Mouse (Mus musculus): Measurements from ENCODE around the gene Fbxl19.
"Not testable (repeated sequence)": the region's sequence is repeated elsewhere in the genome, so short reads cannot be mapped to it uniquely, and the experiment has no call there.

Fbxl19 gene

DNA sequence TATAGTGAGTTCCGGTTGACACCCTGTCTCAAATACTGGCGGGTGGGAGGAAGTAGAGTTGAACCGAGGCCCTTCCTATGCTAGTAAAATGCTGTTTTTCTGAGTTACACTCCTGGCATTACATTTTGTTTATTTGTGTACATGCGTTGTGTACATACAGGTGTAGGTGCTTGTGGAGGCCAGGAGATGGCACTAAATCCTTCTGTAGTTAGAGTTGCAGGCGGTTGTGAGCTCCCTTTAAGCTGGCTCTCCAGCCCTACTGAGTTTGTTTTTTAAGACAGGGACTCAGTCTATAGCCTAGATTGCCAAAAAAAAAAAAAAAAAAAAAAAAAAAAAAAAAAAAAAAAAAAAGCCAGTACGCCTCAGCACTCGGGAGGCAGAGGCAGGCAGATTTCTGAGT lies 16.4 kb upstream of the Fbxl19 start:
- DNase-seq (ENCODE audit: low read depth, low spot score), result peak; percentile 20

DNA sequence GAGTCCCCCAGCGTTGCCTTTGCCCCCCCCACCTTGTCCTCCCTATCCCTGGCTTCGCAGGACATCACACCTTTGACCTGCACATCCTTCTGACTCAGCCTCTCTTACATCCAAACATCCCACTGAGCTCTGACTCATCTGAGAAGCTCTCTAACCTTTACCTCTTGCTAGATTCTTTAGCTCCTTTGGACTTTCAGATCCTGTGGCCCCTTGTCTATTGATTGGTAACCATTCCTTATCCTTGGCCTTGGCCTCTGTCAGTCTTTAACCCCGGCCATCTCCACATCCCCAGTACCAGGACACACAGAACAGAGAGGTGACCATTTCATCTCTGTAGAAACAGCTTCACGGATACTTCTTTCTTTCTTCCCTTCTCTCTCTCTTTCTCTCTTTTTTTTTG lies 14.2 kb upstream of the Fbxl19 start:
- peak; percentile 33 for DNase-seq (ENCODE audit: low read depth, low spot score)

GRCm38 (mm10) chr7:127732066-127732465 lies 12.3 kb upstream of the Fbxl19 start, which contains the start of gene Ctf2:
Gene Ctf2, minus strand, starts transcription at chr7:127732166.
- not testable (repeated sequence) for DNase-seq (ENCODE audit: low read depth, low spot score)

DNA sequence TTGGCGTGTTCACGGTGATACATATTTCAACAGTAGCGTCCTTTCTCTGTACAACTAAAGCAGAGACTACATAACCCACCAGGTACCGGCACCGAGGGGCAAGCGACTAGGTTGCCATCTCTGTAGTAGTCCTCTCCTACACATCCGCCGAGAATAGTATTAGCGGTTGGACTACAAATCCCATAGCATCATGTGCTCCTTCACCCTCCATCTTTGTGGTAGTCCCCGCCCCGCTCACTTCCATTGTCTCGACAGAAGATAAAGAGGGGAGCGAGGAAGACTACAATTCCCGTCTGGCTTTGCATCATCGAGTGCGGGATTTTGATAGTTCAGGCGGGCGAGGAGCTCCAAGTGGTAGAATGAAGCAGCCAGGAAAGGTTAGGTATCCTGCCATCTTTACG lies 908 bp downstream of the Fbxl19 start:
- DNase-seq (ENCODE audit: low read depth, low spot score), result peak; percentile 97

DNA sequence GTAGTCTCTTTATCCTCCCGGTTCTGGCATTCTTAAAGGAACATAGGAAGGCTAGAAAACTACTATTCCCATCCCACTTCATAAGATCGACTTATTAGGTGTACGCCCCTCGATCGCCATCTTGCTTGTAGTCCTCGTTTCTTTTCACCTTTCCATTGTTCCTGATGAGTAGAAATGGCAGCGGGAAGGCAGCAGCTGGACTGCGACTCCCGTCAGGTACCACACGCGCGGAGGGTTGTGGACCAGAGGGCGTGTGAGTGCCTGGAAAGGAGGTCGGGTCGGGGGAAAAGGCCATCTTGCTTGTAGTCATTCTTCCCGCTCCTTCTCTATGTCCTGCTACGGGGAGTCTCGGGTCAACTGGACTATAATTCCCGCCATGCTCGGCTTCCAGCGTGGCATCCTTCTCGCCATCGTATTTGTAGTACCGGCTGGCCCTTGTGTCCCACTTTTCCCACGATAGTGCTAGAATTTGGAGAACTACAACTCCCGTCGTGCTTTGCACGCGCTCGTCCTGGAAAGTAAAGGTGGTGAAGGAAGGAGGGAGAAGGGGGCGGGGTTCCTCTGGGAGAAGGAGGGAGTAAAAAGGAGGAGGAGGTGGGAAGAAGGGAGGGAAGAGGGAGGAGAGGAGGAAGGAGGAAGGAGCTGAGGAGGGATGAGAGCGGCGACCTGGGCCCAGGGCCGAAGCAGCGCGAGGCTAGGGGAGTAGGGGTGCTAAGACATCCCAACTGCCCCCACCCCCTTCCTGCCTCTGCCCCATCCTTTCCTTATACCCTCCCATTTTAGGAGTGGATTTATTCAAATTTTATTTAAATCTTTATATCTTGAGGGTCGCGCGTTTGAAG lies 1.5 kb downstream of the Fbxl19 start:
- DNase-seq (ENCODE audit: low read depth, low spot score), result peak; percentile 98

DNA sequence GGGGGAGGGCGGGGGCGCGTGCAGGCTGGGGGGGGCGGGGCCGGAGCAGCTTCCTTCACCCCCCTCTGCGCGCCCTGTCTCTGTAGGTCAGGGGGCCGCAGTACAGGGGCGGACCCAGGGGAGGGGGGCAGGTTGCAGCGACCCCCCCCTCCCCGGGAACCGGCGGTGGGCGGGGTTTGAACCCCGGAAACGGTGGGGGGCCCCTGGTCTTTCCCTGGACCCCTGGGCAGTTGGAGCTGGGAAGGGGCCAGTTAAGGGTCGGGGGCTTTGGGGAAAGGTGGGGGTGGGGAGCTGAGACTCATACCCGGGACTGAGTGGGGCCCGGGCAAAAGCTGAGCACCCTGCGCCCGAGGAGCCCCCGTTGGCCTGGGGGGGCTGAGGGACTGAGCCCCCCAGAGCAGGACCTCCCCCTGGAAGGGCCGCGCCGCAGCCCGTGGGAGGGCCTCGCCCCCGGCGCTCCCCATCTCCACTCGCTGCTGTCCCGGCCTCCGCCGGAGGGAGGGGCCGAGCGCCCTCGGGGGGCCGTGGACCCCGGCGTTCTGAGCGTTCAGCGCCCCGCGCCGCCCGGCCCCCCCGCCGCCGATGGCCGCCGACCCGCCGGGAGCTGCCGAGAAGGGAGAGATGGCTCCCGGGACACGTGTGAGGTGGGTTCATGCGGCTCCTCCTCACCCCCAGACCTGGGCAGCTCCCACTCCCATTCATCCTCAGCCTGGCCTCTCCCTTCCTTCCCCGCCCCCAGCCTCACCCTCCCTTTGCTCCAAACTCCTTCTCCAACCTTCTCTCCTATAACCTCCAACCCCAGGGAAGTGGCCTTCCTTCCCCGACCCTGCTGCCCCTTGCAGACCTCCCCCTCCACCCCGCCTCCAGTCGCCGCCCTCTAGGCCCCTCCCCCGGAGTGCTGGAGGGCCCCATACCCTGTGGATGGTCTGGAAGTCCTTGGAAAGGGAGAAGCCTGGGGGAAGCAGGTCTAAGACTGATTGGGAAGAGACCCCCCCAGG lies 2.5 kb downstream of the Fbxl19 start:
- DNase-seq (ENCODE audit: low read depth, low spot score), result no peak

DNA sequence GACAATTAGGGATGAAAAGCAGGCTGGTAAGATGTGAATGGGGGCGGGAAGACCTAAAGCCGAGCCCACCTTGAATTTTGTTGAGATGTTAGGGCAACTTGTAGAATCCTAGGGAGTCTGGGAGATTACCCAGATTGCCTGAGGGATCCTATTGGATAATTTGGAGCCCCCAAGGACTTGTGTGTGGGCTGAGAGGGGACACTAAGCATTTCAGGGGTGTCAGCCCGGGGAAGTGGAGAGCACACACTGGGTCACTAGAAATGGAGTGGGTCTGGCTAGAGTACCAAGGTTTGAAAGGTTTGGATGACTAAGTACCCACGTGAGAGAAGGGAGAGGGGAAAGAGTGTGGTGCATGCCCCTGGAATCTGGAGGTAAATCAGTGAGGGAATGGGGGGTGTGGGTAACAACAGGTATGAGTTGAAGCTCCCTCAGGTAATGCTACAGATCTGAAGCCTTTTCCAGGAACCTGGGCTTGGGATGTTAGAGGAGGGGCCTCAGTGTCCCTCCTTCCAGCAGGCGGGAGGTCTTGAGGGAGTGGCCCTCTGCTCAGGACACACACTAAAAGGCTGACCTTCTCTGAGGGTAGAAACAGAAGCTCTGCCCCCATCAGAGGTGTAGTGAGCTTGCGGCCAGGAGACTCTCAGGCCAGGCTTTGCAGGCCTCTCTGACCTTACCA lies 3.4 kb downstream of the Fbxl19 start:
- DNase-seq (ENCODE audit: low read depth, low spot score), result no peak

- no peak for DNase-seq (ENCODE audit: low read depth, low spot score)
Measured at GRCm38 (mm10) chr7:127748235-127748560, 3.9 kb downstream of the Fbxl19 start.

- DNase-seq (ENCODE audit: low read depth, low spot score), result no peak
Measured at GRCm38 (mm10) chr7:127750131-127751127, 6.1 kb downstream of the Fbxl19 start.

- no peak for DNase-seq (ENCODE audit: low read depth, low spot score)
Measured at GRCm38 (mm10) chr7:127751619-127752018, 7.3 kb downstream of the Fbxl19 start.

DNA sequence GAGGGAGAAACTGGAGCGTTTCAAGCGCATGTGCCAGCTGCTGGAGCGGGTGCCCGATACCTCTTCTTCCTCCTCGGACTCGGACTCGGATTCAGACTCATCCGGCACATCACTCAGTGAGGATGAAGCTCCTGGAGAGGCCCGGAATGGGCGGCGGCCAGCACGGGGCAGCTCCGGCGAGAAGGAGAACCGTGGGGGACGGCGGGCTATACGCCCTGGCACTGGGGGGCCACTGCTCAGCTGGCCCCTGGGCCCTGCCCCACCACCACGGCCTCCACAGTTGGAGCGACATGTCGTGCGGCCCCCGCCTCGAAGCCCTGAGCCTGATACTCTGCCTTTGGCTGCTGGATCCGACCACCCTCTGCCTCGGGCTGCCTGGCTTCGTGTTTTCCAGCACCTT lies 7.7 kb downstream of the Fbxl19 start:
- no peak for DNase-seq (ENCODE audit: low read depth, low spot score)

DNA sequence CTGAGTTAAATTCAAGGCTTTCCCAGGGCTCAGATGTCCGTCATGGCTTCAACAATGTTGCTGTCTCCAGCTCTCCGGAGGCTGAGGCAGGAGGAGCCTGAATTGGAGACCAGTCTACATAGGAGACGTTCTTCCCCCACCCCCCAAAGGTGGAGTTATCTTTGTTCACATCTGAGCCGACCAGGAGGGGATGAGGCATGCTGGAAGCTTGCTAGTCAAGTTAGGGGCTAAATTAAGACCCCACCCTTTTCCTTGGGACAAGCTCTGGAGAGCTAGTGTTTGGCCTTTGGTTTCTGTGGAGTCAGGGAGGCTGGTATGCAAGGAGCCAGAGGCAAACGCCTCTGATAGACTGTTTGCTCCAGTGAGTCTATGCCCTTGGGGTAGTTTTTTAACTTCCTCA lies 8.8 kb downstream of the Fbxl19 start:
- DNase-seq (ENCODE audit: low read depth, low spot score), result peak; percentile 30

DNA sequence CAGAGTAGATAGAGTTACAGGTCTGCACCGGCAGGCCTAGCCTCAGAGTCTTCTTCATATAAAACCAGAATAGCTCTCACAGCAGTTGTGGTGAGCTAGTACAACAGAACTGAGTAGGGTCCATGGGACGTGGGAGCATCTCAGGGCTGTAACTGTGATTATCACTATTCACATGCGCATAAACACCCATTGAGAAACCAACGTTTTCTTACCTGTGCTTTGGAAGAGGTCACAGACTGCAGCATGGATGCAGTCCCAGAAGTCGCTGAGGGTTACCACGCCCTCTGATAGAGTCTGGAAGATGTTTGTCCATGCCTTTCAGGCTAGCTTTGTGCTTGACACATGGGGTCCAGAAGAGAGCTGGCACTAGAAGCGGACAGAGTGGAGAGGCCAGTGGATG lies 9.4 kb downstream of the Fbxl19 start:
- no peak for DNase-seq (ENCODE audit: low read depth, low spot score)

DNA sequence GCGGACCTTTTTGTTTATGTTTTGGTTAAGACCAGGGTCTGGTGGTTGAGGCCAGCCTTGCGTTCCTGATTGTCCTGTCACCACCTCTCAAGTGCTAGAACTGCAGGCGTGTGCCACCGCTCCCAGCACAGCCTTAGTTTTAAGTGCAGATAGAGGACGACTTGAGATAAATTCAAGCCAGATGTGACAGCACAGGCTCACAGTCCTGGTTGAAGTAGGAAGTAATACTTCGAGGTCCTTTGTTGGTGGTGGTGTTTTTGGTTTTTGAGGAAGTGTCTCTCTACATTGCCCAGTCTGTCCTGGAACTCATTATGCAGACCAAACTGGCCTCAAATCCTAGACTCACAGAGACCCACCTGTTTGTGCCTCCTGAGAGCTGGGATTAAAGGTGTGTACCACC lies 15.4 kb downstream of the Fbxl19 start:
- DNase-seq (ENCODE audit: low read depth, low spot score), result no peak

GRCm38 (mm10) chr7:127760478-127760877 lies 16.1 kb downstream of the Fbxl19 start:
- DNase-seq (ENCODE audit: low read depth, low spot score), result no peak

DNA sequence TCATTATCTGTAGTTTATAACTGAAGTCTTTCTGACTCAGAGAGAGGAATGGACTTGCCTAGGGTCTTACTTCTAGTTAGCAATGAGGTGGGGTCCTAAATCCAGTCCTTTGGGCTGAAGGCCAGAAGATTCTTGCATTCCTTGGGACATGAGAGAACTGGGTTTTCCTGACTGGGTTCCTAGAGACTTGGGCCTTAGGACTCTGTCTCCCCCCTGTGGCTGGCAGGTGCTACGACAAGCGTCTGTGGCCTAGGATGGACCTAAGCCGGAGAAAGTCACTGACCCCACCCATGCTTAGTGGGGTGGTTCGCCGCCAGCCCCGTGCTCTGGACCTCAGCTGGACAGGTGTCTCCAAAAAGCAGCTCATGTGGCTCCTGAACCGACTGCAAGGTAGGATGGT lies 16.7 kb downstream of the Fbxl19 start:
- peak; percentile 80 for DNase-seq (ENCODE audit: low read depth, low spot score)

- DNase-seq (ENCODE audit: low read depth, low spot score), result no peak
Measured at GRCm38 (mm10) chr7:127763642-127764041, 19.3 kb downstream of the Fbxl19 start.

- DNase-seq (ENCODE audit: low read depth, low spot score), result no peak
Measured at GRCm38 (mm10) chr7:127765756-127766155, 21.4 kb downstream of the Fbxl19 start.

DNA sequence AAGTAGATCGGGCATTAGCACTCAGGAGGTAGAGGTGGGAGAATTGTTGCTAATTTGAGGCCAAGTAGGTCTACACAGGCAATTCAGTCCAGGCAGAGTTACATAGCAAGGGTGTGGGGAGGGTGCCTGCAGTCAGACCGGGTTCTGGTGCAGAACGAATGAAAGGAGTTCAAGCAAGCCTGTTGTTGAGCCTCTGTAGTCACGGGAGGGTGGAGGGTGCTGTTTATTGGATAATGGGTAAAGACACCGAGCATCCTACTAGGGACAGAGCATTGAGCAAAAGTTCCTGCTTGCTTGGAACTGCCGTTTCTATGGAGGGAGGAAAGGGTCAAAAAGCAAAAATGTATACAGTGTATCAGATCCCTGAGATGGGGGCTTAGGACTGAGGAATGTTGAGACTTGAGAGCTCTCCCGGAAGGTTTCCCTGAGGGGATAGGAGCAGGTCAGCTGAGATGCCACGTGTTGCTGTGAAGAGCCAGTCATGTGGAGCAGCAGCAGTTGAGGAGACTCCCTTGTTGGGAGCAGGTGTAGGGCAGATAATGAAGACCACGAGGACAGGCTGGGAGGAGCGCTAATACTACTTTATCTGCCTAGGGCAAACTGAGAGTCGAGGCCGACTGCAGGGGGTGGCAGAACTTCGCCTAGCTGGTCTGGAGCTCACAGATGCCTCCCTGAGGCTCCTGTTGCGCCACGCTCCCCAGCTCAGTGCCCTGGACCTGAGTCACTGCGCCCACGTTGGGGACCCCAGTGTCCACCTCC lies 22.7 kb downstream of the Fbxl19 start:
- DNase-seq (ENCODE audit: low read depth, low spot score), result no peak

All from 3T3-L1 (cell line).